ENCODE assay signal across 24 mouse cellular contexts in genomic region chr7:29295861-29296647, GRCm38 (mm10). TPM values are rescaled to one million over a fixed set of nuclear protein-coding genes. Genes with fewer than 3 reads are reported as not detected.
A peak's percentile ranks its signal among the peaks of the same experiment; 100 is the strongest.
DNase-seq lines count a peak whose midpoint lies in the region; ATAC-seq and TF ChIP-seq lines count a peak whose summit lies in the region.
"Had no signal": no experiment of that assay in that cellular context is flagged by ENCODE, and none has a peak within 500 bp of the region (broad histone marks: within the 10 kb centered on the region; RNA-seq: fewer than 3 reads in every experiment).

No protein-coding gene starts in this region.

- no peak overlapping the region for H3K4me3 ChIP-seq in heart, adult 2 months
- no peak overlapping the region for H3K4me3 ChIP-seq in lung, embryonic 16.5 days (ENCODE audit: low read length)
- H3K4me3 ChIP-seq: embryonic facial prominence, embryonic 13.5 days; erythroblast, embryonic 14.5 days; forebrain, embryonic 13.5 days; heart, embryonic 12.5 days; left cerebral cortex, adult 2 months; limb, embryonic 13.5 days; midbrain, embryonic 12.5 days; neural tube, embryonic 13.5 days had no signal

- no peak for TF ChIP-seq EP300 in heart, adult 2 months (IDR thresholded peaks at IDR 0.05; ENCODE audit: insufficient read depth, low read depth, low read length)

- peaks cover 3% of the 10 kb centered on the region; the same call in 1 of the 2 replicates for H3K4me1 ChIP-seq in heart, adult 2 months (ENCODE audit: control insufficient read depth, insufficient read depth, low read length)
- H3K4me1 ChIP-seq in lung, embryonic 16.5 days (replicated peaks; ENCODE audit: control insufficient read depth, insufficient read depth, low read length) = peaks cover 19% of the 10 kb centered on the region

- no peak overlapping the region for H3K4me2 ChIP-seq in lung, embryonic 16.5 days (ENCODE audit: low read depth, low read length)
- H3K4me2 ChIP-seq: embryonic facial prominence, embryonic 13.5 days; forebrain, embryonic 13.5 days; midbrain, embryonic 12.5 days; neural tube, embryonic 13.5 days had no signal

- no peaks in the 10 kb centered on the region for H3K36me3 ChIP-seq in heart, adult 2 months (ENCODE audit: control insufficient read depth, insufficient read depth, low read length)
- no peaks in the 10 kb centered on the region; the same call in 1 of the 2 replicates for H3K36me3 ChIP-seq in lung, embryonic 16.5 days (ENCODE audit: control insufficient read depth, insufficient read depth, low read length)
- H3K36me3 ChIP-seq: embryonic facial prominence, embryonic 13.5 days; heart, embryonic 12.5 days; limb, embryonic 13.5 days; midbrain, embryonic 12.5 days; neural tube, embryonic 13.5 days had no signal

- DNase-seq in cerebellum, adult 11-12 months = peak; percentile 42
- DNase-seq in cerebellum, adult 11 months = no peak
- DNase-seq in heart, adult 2 months = no peak
- no peak for DNase-seq in heart, adult 8-10 months (ENCODE audit: low spot score)
- DNase-seq in lung, adult 18-20 months = no peak
- DNase-seq in ES-CJ7 (ENCODE audit: low read depth, low spot score) = peak; percentile 18
- no peak for DNase-seq in spleen, postnatal 10 days (ENCODE audit: low spot score in 2 of 2)
- DNase-seq: thymus, adult 18-20 months had no signal

- intact Hi-C loops in heart, adult 2 months (cut with DNase I) = loop anchor here (2.0 kb wide), 2 partner anchors 115 to 245 kb away; partner anchors contain the start of gene Psmd8

- no peak overlapping the region for H3K27ac ChIP-seq in heart, adult 2 months
- H3K27ac ChIP-seq in lung, embryonic 16.5 days (ENCODE audit: low read length) = peak overlapping the region; percentile 42
- H3K27ac ChIP-seq: embryonic facial prominence, embryonic 13.5 days; forebrain, embryonic 13.5 days; hindbrain, embryonic 14.5 days; left cerebral cortex, adult 2 months; limb, embryonic 13.5 days; midbrain, embryonic 12.5 days; neural tube, embryonic 13.5 days had no signal

- peak; percentile 5; the same call in 1 of the 2 replicates for TF ChIP-seq POLR2A in heart, adult 2 months (IDR thresholded peaks at IDR 0.05; ENCODE audit: insufficient read depth, low read depth, low read length)

- no peak for TF ChIP-seq CTCF in heart, adult 2 months (IDR thresholded peaks at IDR 0.05)

- no peaks in the 10 kb centered on the region for H3K27me3 ChIP-seq in heart, adult 2 months (ENCODE audit: control insufficient read depth, insufficient read depth, low read length)
- no peaks in the 10 kb centered on the region for H3K27me3 ChIP-seq in lung, embryonic 16.5 days (ENCODE audit: control insufficient read depth, insufficient read depth, low read depth, low read length)
- H3K27me3 ChIP-seq: embryonic facial prominence, embryonic 13.5 days; forebrain, embryonic 13.5 days; limb, embryonic 13.5 days; neural tube, embryonic 13.5 days had no signal

- ATAC-seq in lung, embryonic 16.5 days (ENCODE audit: low read depth) = no peak

- no peak overlapping the region for H3K9ac ChIP-seq in heart, adult 2 months (ENCODE audit: low read depth, low read length)
- no peak overlapping the region for H3K9ac ChIP-seq in lung, embryonic 16.5 days (ENCODE audit: low read length)
- H3K9ac ChIP-seq: embryonic facial prominence, embryonic 13.5 days; forebrain, embryonic 13.5 days; heart, embryonic 12.5 days; hindbrain, embryonic 14.5 days; limb, embryonic 13.5 days; midbrain, embryonic 12.5 days; neural tube, embryonic 13.5 days had no signal

- no peaks in the 10 kb centered on the region for H3K79me2 ChIP-seq in heart, adult 2 months (replicated peaks; ENCODE audit: control insufficient read depth, insufficient read depth, low read length)

- WGBS in heart, adult 2 months = 69% methylated on average over 24 of the region's 24 CpGs
- 67% methylated on average over 24 of the region's 24 CpGs for WGBS in lung, embryonic 16.5 days

- no peaks in the 10 kb centered on the region for H3K9me3 ChIP-seq in lung, embryonic 16.5 days (ENCODE audit: control insufficient read depth, low read length)
- H3K9me3 ChIP-seq: embryonic facial prominence, embryonic 13.5 days; forebrain, embryonic 13.5 days; heart, embryonic 12.5 days; limb, embryonic 13.5 days; midbrain, embryonic 12.5 days; neural tube, embryonic 13.5 days had no signal

RNA-seq across cellular contexts. Expression of gene Ppp1r14a, which starts 6.9 kb away (rescaled TPM):
- total RNA-seq in heart, adult 2 months (2021) = 10 to 100 TPM in 1 of 2 experiments, 1 to 10 TPM in 1; 8.7 to 10.3 TPM
- 16.3 and 18.4 TPM in 2 replicates for polyA plus RNA-seq in heart, adult 2 months (2012; rRNA removed)
- 10 to 100 TPM in 1 of 4 experiments, 1 to 10 TPM in 3; 5.4 to 10.1 (median 7.1) TPM for total RNA-seq in heart, adult 8-10 months (2022)
- polyA plus RNA-seq in lung, embryonic 16.5 days (2015; fragmentation: Nextera tagmentation; extraction: Ambion mirVana) = 157 and 162 TPM in 2 replicates
- total RNA-seq: CH12.LX; granulocyte monocyte progenitor cell, adult 5-6 weeks; hematopoietic stem cell, adult 5-6 weeks; megakaryocyte, adult 5-6 weeks had no signal

RNA-seq across cellular contexts. Expression of gene Dpf1, which starts 7.7 kb away (rescaled TPM):
- total RNA-seq in heart, adult 2 months (2021) = under 1 TPM in 1 of 2 experiments, not detected in 1; 0.27 TPM
- 0.21 and 0.38 TPM in 2 replicates for polyA plus RNA-seq in heart, adult 2 months (2012; rRNA removed)
- total RNA-seq in heart, adult 8-10 months (2022) = under 1 TPM in 3 of 4 experiments, not detected in 1; 0.13 to 0.23 (median 0.22) TPM
- 8.1 and 8.7 TPM in 2 replicates for polyA plus RNA-seq in lung, embryonic 16.5 days (2015; fragmentation: Nextera tagmentation; extraction: Ambion mirVana)
- total RNA-seq: granulocyte monocyte progenitor cell, adult 5-6 weeks; megakaryocyte, adult 5-6 weeks had no signal

RNA-seq across cellular contexts. Expression of gene Spint2, which starts 14.3 kb away (rescaled TPM):
- 10 to 100 TPM; 39.4 to 46.4 TPM for total RNA-seq in heart, adult 2 months (2021)
- polyA plus RNA-seq in heart, adult 2 months (2012; rRNA removed) = 40.5 and 45.7 TPM in 2 replicates
- 10 to 100 TPM; 47.3 to 54.5 (median 53.2) TPM for total RNA-seq in heart, adult 8-10 months (2022)
- 309 and 317 TPM in 2 replicates for polyA plus RNA-seq in lung, embryonic 16.5 days (2015; fragmentation: Nextera tagmentation; extraction: Ambion mirVana)
- polyA plus RNA-seq: C2C12 had no signal

RNA-seq across cellular contexts. Expression of gene 2200002D01Rik, which starts 47.8 kb away (rescaled TPM):
- 1 to 10 TPM; 1.5 to 2.0 TPM for total RNA-seq in heart, adult 2 months (2021)
- 0.98 and 1.00 TPM in 2 replicates for polyA plus RNA-seq in heart, adult 2 months (2012; rRNA removed)
- total RNA-seq in heart, adult 8-10 months (2022) = 1 to 10 TPM; 1.7 to 3.9 (median 2.6) TPM
- polyA plus RNA-seq in lung, embryonic 16.5 days (2015; fragmentation: Nextera tagmentation; extraction: Ambion mirVana) = 21.9 and 32.5 TPM in 2 replicates
- total RNA-seq: granulocyte monocyte progenitor cell, adult 5-6 weeks; left cerebral cortex, postnatal 36 days had no signal
- polyA plus RNA-seq: erythroblast, embryonic 14.5 days had no signal

RNA-seq across cellular contexts. Expression of gene Yif1b, which starts 57.9 kb away (rescaled TPM):
- total RNA-seq in heart, adult 2 months (2021) = 10 to 100 TPM; 63.6 to 74.6 TPM
- polyA plus RNA-seq in heart, adult 2 months (2012; rRNA removed) = 123 and 138 TPM in 2 replicates
- total RNA-seq in heart, adult 8-10 months (2022) = 10 to 100 TPM; 66.2 to 78.1 (median 70.0) TPM
- 126 and 136 TPM in 2 replicates for polyA plus RNA-seq in lung, embryonic 16.5 days (2015; fragmentation: Nextera tagmentation; extraction: Ambion mirVana)

Comparison
In these comparisons a context has a peak if more than half of its experiments do, and no peak if none do; other contexts are left out.
1. DNase-seq: peak in cerebellum, adult 11-12 months (single experiment) and ES-CJ7 (single experiment); none in cerebellum, adult 11 months (single experiment), heart, adult 2 months (0 of 2), heart, adult 8-10 months (single experiment), lung, adult 18-20 months (0 of 2) and spleen, postnatal 10 days (0 of 2).